Mouse (Mus musculus): ENCODE results near the gene Ripk3.

- no peak for TF ChIP-seq CTCF (IDR thresholded peaks at IDR 0.05; ENCODE audit: low read depth, low read length)
- TF ChIP-seq POLR2A (IDR thresholded peaks at IDR 0.05; ENCODE audit: insufficient read depth, low read length) = no peak
These were observed 934 bp downstream of the Ripk3 start for GRCm38 (mm10) chr14:55787731-55788130.

Measured in ES-Bruce4 (cell line).